Mouse (Mus musculus): Measurements from ENCODE around the gene 2610528A11Rik. TPM values are rescaled to one million over a fixed set of nuclear protein-coding genes. Genes with fewer than 3 reads are reported as not detected.
"Not testable (repeated sequence)": the region's sequence is repeated elsewhere in the genome, so short reads cannot be mapped to it uniquely, and the experiment has no call there.

The 2610528A11Rik gene
- total RNA-seq (2014; rRNA removed) (not detected in 2 replicates), polyA plus RNA-seq (2015; fragmentation: Nextera tagmentation; extraction: Ambion mirVana) (0.33 and 0.43 TPM in 2 replicates)

- DNase-seq (ENCODE audit: low spot score) (no peak), ATAC-seq (ENCODE audit: low FRiP score) (no peak)
- Histone ChIP-seq H3K9ac (replicated peaks; ENCODE audit: low read length, poor library complexity, severe bottlenecking) (no peak within 1 kb of the TSS), H3K4me3 (ENCODE audit: low read depth, low read length) (no peak within 1 kb of the TSS), H3K27me3 (ENCODE audit: insufficient read depth, low read length) (no peaks in the 10 kb centered on the region), H3K4me1 (ENCODE audit: insufficient read depth, low read length) (no peaks in the 10 kb centered on the region), H3K36me3 (ENCODE audit: insufficient read depth, low read length) (no peaks in the 10 kb centered on the region), H3K4me2 (ENCODE audit: low read depth, low read length, poor library complexity, severe bottlenecking) (no peak within 1 kb of the TSS), H3K27ac (ENCODE audit: low read depth, low read length) (no peak within 1 kb of the TSS), H3K9me3 (ENCODE audit: low read length) (no peaks in the 10 kb centered on the region)
- WGBS = 69% methylated on average over 3 of the region's 3 CpGs
- TF ChIP-seq CTCF (IDR thresholded peaks at IDR 0.05) = no peak
These were observed at the start of gene 2610528A11Rik for GRCm38 (mm10) chr14:37113922-37114321. Gene 2610528A11Rik (minus strand): TSS chr14:37114022.

GRCm38 (mm10) chr14:37163277-37163956, 49.6 kb upstream of the 2610528A11Rik start:
- no peaks in the 10 kb centered on the region for H3K27me3 ChIP-seq (ENCODE audit: insufficient read depth, low read length)
- no peak for TF ChIP-seq CTCF (IDR thresholded peaks at IDR 0.05)
- H3K4me2 ChIP-seq (ENCODE audit: low read depth, low read length, poor library complexity, severe bottlenecking) = no peak overlapping the region
- WGBS = 78% methylated on average over 4 of the region's 4 CpGs
- H3K9ac ChIP-seq (replicated peaks; ENCODE audit: low read length, poor library complexity, severe bottlenecking) = no peak overlapping the region
- DNase-seq (ENCODE audit: low spot score) = no peak
- H3K9me3 ChIP-seq (ENCODE audit: low read length) = no peaks in the 10 kb centered on the region
- H3K36me3 ChIP-seq (ENCODE audit: insufficient read depth, low read length) = no peaks in the 10 kb centered on the region
- H3K27ac ChIP-seq (ENCODE audit: low read depth, low read length) = no peak overlapping the region
- ATAC-seq (ENCODE audit: low FRiP score) = no peak
- no peak overlapping the region for H3K4me3 ChIP-seq (ENCODE audit: low read depth, low read length)
- H3K4me1 ChIP-seq (ENCODE audit: insufficient read depth, low read length) = no peaks in the 10 kb centered on the region

- 0 out of 2 replicates have a peak, but pooled peaks cover 4% of the 10 kb centered on the region for H3K9me3 ChIP-seq (ENCODE audit: low read length)
- no peak for DNase-seq (ENCODE audit: low spot score)
- no peak for TF ChIP-seq CTCF (IDR thresholded peaks at IDR 0.05)
- no peak overlapping the region for H3K4me2 ChIP-seq (ENCODE audit: low read depth, low read length, poor library complexity, severe bottlenecking)
- no peaks in the 10 kb centered on the region for H3K4me1 ChIP-seq (ENCODE audit: insufficient read depth, low read length)
- H3K36me3 ChIP-seq (ENCODE audit: insufficient read depth, low read length) = no peaks in the 10 kb centered on the region
- no peaks in the 10 kb centered on the region for H3K27me3 ChIP-seq (ENCODE audit: insufficient read depth, low read length)
- no peak for ATAC-seq (ENCODE audit: low FRiP score)
- no peak overlapping the region for H3K4me3 ChIP-seq (ENCODE audit: low read depth, low read length)
- WGBS = 95% methylated on average over 1 of the region's 1 CpGs
- no peak overlapping the region for H3K9ac ChIP-seq (replicated peaks; ENCODE audit: low read length, poor library complexity, severe bottlenecking)
- H3K27ac ChIP-seq (ENCODE audit: low read depth, low read length) = no peak overlapping the region
These were observed 40.6 kb upstream of the 2610528A11Rik start for GRCm38 (mm10) chr14:37154391-37154790.

- Histone ChIP-seq H3K9me3 (ENCODE audit: low read length) (no peaks in the 10 kb centered on the region), H3K27ac (ENCODE audit: low read depth, low read length) (no peak overlapping the region), H3K4me3 (ENCODE audit: low read depth, low read length) (no peak overlapping the region), H3K4me1 (ENCODE audit: insufficient read depth, low read length) (no peaks in the 10 kb centered on the region), H3K9ac (replicated peaks; ENCODE audit: low read length, poor library complexity, severe bottlenecking) (no peak overlapping the region), H3K36me3 (ENCODE audit: insufficient read depth, low read length) (no peaks in the 10 kb centered on the region), H3K27me3 (ENCODE audit: insufficient read depth, low read length) (no peaks in the 10 kb centered on the region), H3K4me2 (ENCODE audit: low read depth, low read length, poor library complexity, severe bottlenecking) (no peak overlapping the region)
- WGBS = 43% methylated on average over 8 of the region's 8 CpGs
- no peak for ATAC-seq (ENCODE audit: low FRiP score)
- DNase-seq (ENCODE audit: low spot score) = no peak
- no peak for TF ChIP-seq CTCF (IDR thresholded peaks at IDR 0.05)
These were observed 25.4 kb upstream of the 2610528A11Rik start for GRCm38 (mm10) chr14:37139051-37139710.

GRCm38 (mm10) chr14:37137596-37137995, 23.8 kb upstream of the 2610528A11Rik start:
- ATAC-seq (ENCODE audit: low FRiP score); H3K4me1 ChIP-seq (ENCODE audit: insufficient read depth, low read length); H3K9ac ChIP-seq (replicated peaks; ENCODE audit: low read length, poor library complexity, severe bottlenecking); H3K4me2 ChIP-seq (ENCODE audit: low read depth, low read length, poor library complexity, severe bottlenecking); H3K27ac ChIP-seq (ENCODE audit: low read depth, low read length); H3K9me3 ChIP-seq (ENCODE audit: low read length); H3K4me3 ChIP-seq (ENCODE audit: low read depth, low read length); DNase-seq (ENCODE audit: low spot score); H3K27me3 ChIP-seq (ENCODE audit: insufficient read depth, low read length); H3K36me3 ChIP-seq (ENCODE audit: insufficient read depth, low read length): not testable (repeated sequence)
- WGBS = 85% methylated on average over 2 of the region's 3 CpGs

- no peak overlapping the region for H3K27ac ChIP-seq (ENCODE audit: low read depth, low read length)
- DNase-seq (ENCODE audit: low spot score) = no peak
- TF ChIP-seq CTCF (IDR thresholded peaks at IDR 0.05) = no peak
- no peak overlapping the region for H3K4me3 ChIP-seq (ENCODE audit: low read depth, low read length)
- 79% methylated on average over 4 of the region's 4 CpGs for WGBS
- peaks cover 4% of the 10 kb centered on the region; the same call in 1 of the 2 replicates for H3K36me3 ChIP-seq (ENCODE audit: insufficient read depth, low read length)
- H3K4me1 ChIP-seq (ENCODE audit: insufficient read depth, low read length) = no peaks in the 10 kb centered on the region
- H3K4me2 ChIP-seq (ENCODE audit: low read depth, low read length, poor library complexity, severe bottlenecking) = no peak overlapping the region; the same call in 1 of the 2 replicates
- no peaks in the 10 kb centered on the region for H3K9me3 ChIP-seq (ENCODE audit: low read length)
- H3K27me3 ChIP-seq (ENCODE audit: insufficient read depth, low read length) = no peaks in the 10 kb centered on the region
- ATAC-seq (ENCODE audit: low FRiP score) = no peak
- H3K9ac ChIP-seq (replicated peaks; ENCODE audit: low read length, poor library complexity, severe bottlenecking) = no peak overlapping the region
These were observed 22.3 kb upstream of the 2610528A11Rik start for GRCm38 (mm10) chr14:37136110-37136509.

Data from midbrain, postnatal 0 days (tissue).